Mouse (Mus musculus): ENCODE data around the gene Exd1. TPM values are rescaled to one million over a fixed set of nuclear protein-coding genes. Genes with fewer than 3 reads are reported as not detected.

The Exd1 gene
- total and polyA plus RNA-seq, 2 experiments from 2014 or later: 0.74 to 1.2 TPM

DNA sequence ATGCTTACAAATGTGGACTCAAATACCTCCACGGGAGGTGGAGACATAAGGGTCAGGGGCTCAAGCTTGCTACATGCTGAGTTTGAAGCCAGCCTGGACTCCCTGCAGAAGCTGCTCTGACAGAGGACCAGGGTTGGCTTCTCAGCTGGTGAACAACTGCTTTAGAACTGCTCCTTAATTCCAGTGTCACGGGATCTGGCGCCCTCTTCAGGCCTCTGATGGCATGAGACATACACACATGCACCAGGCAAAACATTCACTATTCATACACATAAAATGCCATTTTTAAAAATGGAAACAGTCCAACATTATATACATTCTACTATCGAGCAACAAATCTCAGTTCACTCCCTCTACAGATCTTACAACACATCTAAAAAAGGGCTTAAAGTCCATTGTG lies 40.0 kb upstream of the Exd1 start:
- no peaks in the 10 kb centered on the region for H3K4me1 ChIP-seq (ENCODE audit: insufficient read depth, low read length)
- DNase-seq (ENCODE audit: low spot score) (peak; percentile 55), ATAC-seq (no peak)
- no peaks in the 10 kb centered on the region for H3K9me3 ChIP-seq (ENCODE audit: low read length)
- H3K9ac ChIP-seq (replicated peaks; ENCODE audit: low read length): no peak overlapping the region
- peak; percentile 75 for TF ChIP-seq CTCF (IDR thresholded peaks at IDR 0.05; ENCODE audit: low read depth)
- H3K36me3 ChIP-seq (ENCODE audit: insufficient read depth, low read length): no peaks in the 10 kb centered on the region
- H3K4me2 ChIP-seq (ENCODE audit: low read depth, low read length): no peak overlapping the region
- H3K4me3 ChIP-seq (ENCODE audit: low read length): no peak overlapping the region
- WGBS: 16% methylated on average over 4 of the region's 4 CpGs
- H3K27ac ChIP-seq: no peak overlapping the region
- H3K27me3 ChIP-seq (ENCODE audit: insufficient read depth, low read length): no peaks in the 10 kb centered on the region

DNA sequence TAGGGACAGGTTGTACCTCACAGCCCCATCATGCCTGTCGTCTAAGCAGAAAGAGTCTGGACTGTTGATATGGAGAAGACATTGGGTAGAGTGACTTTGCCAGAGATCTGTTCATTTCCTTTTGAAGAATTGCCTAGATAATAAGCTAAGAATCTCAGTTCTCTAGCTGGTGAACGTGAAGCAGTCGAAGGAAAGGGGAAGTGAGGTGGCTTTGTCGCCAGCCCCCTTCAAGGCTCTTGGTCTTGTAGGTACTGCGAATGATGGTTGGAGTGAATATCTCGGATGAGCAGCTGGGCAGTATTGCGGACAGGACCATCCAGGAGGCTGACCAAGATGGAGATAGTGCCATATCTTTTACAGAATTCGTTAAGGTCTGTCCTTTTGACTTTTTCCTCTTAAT lies 36.9 kb upstream of the Exd1 start:
- Histone ChIP-seq H3K9ac (replicated peaks; ENCODE audit: low read length) (no peak overlapping the region), H3K36me3 (ENCODE audit: insufficient read depth, low read length) (no peaks in the 10 kb centered on the region; the same call in 1 of the 2 replicates), H3K4me2 (ENCODE audit: low read depth, low read length) (no peak overlapping the region), H3K4me1 (ENCODE audit: insufficient read depth, low read length) (no peaks in the 10 kb centered on the region), H3K4me3 (ENCODE audit: low read length) (no peak overlapping the region), H3K9me3 (ENCODE audit: low read length) (no peaks in the 10 kb centered on the region), H3K27ac (no peak overlapping the region), H3K27me3 (ENCODE audit: insufficient read depth, low read length) (no peaks in the 10 kb centered on the region)
- 95% methylated on average over 8 of the region's 8 CpGs for WGBS
- DNase-seq (ENCODE audit: low spot score) (no peak), ATAC-seq (no peak)
- no peak for TF ChIP-seq CTCF (IDR thresholded peaks at IDR 0.05; ENCODE audit: low read depth)

DNA sequence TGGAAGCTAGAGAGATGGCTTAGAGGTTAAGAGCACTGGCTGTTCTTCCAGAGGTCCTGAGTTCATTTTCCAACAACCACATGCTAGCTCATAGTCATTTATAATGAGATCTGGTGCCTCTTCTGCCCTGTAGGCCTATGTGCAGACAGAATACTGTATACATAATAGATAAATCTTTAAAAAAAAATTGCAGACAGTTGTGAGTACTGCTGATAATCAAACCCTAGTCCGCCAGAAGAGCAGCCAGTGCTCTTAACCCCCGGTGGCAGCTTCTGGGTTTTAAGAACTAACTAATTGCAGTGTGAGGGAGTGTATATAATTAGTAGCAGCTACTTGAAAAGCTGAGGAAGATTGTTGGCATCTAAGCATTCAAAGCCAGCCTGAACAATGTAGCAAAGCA lies 36.0 kb upstream of the Exd1 start:
- Histone ChIP-seq H3K4me2 (ENCODE audit: low read depth, low read length) (no peak overlapping the region), H3K27me3 (ENCODE audit: insufficient read depth, low read length) (no peaks in the 10 kb centered on the region), H3K27ac (no peak overlapping the region), H3K36me3 (ENCODE audit: insufficient read depth, low read length) (no peaks in the 10 kb centered on the region; the same call in 1 of the 2 replicates), H3K9me3 (ENCODE audit: low read length) (no peaks in the 10 kb centered on the region), H3K4me1 (ENCODE audit: insufficient read depth, low read length) (no peaks in the 10 kb centered on the region), H3K4me3 (ENCODE audit: low read length) (no peak overlapping the region), H3K9ac (replicated peaks; ENCODE audit: low read length) (no peak overlapping the region)
- 75% methylated on average over 2 of the region's 2 CpGs for WGBS
- DNase-seq (ENCODE audit: low spot score) (no peak), ATAC-seq (no peak)
- no peak for TF ChIP-seq CTCF (IDR thresholded peaks at IDR 0.05; ENCODE audit: low read depth)

DNA sequence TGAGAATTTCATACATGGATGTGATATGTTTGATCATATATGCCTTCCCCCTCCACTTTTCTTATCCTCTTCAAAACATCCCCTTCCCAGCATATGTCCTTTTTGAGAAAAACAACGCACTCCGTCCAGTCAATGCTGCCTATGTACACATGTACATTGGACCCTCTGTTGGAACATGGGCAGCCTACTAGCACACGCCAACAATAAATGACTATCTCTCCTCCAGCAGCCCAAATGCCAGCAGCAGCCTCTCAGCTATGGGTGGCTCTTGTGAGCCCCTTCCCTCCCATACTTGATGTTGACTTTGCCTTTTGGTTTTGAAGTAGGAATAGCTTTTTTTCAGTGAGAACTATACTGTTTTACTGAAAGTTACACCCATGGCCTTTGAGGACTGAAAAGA lies 34.1 kb upstream of the Exd1 start:
- Histone ChIP-seq H3K27ac (no peak overlapping the region), H3K36me3 (ENCODE audit: insufficient read depth, low read length) (no peaks in the 10 kb centered on the region; the same call in 1 of the 2 replicates), H3K4me1 (ENCODE audit: insufficient read depth, low read length) (no peaks in the 10 kb centered on the region), H3K9ac (replicated peaks; ENCODE audit: low read length) (no peak overlapping the region), H3K4me3 (ENCODE audit: low read length) (no peak overlapping the region), H3K4me2 (ENCODE audit: low read depth, low read length) (no peak overlapping the region), H3K27me3 (ENCODE audit: insufficient read depth, low read length) (no peaks in the 10 kb centered on the region), H3K9me3 (ENCODE audit: low read length) (no peaks in the 10 kb centered on the region)
- TF ChIP-seq CTCF (IDR thresholded peaks at IDR 0.05; ENCODE audit: low read depth): no peak
- no peak for DNase-seq (ENCODE audit: low spot score)
- no peak for ATAC-seq
- 97% methylated on average over 3 of the region's 3 CpGs for WGBS

DNA sequence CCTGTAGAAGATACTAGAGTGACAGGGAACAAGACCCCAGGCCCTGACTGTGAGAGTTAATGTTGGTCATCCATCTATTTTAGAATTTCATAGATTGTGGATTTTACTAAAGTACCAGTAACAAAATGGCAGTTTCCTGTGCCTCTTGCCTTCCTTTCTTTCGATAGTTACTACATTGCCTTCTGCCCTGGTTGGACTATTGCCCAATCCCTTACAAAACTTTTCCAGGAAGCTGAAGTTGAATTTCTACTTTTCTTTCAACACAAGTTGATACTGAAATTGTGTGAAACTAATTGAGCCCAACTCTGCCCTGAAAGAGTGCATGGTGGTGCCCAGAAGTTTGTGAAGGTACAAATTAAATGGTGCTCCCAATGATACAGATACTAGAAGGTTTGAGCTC lies 25.0 kb upstream of the Exd1 start:
- no peak overlapping the region for H3K4me3 ChIP-seq (ENCODE audit: low read length)
- H3K27me3 ChIP-seq (ENCODE audit: insufficient read depth, low read length): no peaks in the 10 kb centered on the region
- H3K9ac ChIP-seq (replicated peaks; ENCODE audit: low read length): no peak overlapping the region
- no peaks in the 10 kb centered on the region for H3K9me3 ChIP-seq (ENCODE audit: low read length)
- 93% methylated on average over 1 of the region's 1 CpGs for WGBS
- no peak overlapping the region for H3K4me2 ChIP-seq (ENCODE audit: low read depth, low read length)
- TF ChIP-seq CTCF (IDR thresholded peaks at IDR 0.05; ENCODE audit: low read depth): no peak
- H3K27ac ChIP-seq: no peak overlapping the region
- H3K36me3 ChIP-seq (ENCODE audit: insufficient read depth, low read length): no peaks in the 10 kb centered on the region; the same call in 1 of the 2 replicates
- no peak for DNase-seq (ENCODE audit: low spot score)
- ATAC-seq: no peak
- H3K4me1 ChIP-seq (ENCODE audit: insufficient read depth, low read length): no peaks in the 10 kb centered on the region

DNA sequence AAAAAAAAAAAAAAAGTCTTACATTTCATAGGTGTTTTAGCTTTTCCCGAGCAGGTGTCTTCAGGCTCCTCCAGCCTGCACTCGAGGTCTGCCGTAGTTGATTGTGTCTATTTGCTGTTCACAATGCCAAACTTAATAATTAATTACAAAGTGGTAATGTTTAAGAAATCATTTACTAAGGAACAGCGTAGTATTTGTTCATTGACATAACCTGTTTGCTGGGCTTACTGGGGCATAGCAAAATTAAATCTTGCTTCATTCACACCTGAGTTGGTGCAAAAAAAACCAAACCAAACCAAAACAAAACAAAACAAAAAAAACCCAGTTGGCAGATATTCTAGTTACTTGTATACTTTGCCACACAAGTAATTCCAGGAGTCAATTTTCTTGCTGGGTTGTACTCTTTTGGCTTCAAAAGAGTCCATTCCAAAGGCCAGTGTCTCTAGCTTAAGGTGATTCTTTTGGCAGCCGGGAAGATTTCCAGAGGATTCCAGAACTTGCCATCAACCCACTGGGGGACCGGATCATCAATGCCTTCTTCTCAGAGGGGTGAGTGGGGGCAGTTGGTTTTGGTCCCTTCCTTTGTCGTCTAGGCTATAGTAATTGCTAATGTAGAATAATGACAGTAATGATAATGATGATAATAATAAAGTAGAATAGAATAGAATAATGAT lies 18.9 kb upstream of the Exd1 start:
- WGBS: 89% methylated on average over 7 of the region's 7 CpGs
- Histone ChIP-seq H3K4me1 (ENCODE audit: insufficient read depth, low read length) (no peaks in the 10 kb centered on the region), H3K27me3 (ENCODE audit: insufficient read depth, low read length) (no peaks in the 10 kb centered on the region), H3K4me3 (ENCODE audit: low read length) (no peak overlapping the region), H3K27ac (no peak overlapping the region), H3K9ac (replicated peaks; ENCODE audit: low read length) (no peak overlapping the region), H3K4me2 (ENCODE audit: low read depth, low read length) (no peak overlapping the region), H3K36me3 (ENCODE audit: insufficient read depth, low read length) (peaks cover 18% of the 10 kb centered on the region; the same call in 1 of the 2 replicates), H3K9me3 (ENCODE audit: low read length) (no peaks in the 10 kb centered on the region)
- no peak for ATAC-seq
- no peak for TF ChIP-seq CTCF (IDR thresholded peaks at IDR 0.05; ENCODE audit: low read depth)
- no peak for DNase-seq (ENCODE audit: low spot score)

DNA sequence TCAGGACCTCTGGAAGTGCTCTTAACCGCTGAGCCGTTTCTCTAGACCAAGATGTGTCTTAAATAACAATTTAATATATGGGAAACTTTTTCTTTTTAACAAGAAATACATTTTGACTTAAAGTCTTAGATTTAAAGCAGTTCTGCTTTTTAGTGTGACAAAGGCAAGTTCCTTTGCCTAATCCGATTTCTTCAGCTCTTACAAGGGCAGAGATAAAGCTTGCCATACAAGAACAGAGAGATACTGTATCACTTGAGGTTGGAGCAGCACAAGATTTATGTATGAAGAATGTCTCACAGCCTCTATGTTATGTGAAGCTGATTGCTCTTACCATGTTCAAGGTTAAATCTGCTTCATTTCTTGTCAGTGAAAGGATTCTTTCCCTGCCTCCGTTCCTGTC lies 17.9 kb upstream of the Exd1 start:
- Histone ChIP-seq H3K4me3 (ENCODE audit: low read length) (no peak overlapping the region), H3K9me3 (ENCODE audit: low read length) (no peaks in the 10 kb centered on the region), H3K36me3 (ENCODE audit: insufficient read depth, low read length) (peaks cover 18% of the 10 kb centered on the region; the same call in 1 of the 2 replicates), H3K27ac (no peak overlapping the region), H3K4me1 (ENCODE audit: insufficient read depth, low read length) (no peaks in the 10 kb centered on the region), H3K27me3 (ENCODE audit: insufficient read depth, low read length) (no peaks in the 10 kb centered on the region), H3K4me2 (ENCODE audit: low read depth, low read length) (no peak overlapping the region), H3K9ac (replicated peaks; ENCODE audit: low read length) (no peak overlapping the region)
- ATAC-seq (no peak), DNase-seq (ENCODE audit: low spot score) (no peak)
- 85% methylated on average over 4 of the region's 4 CpGs for WGBS
- no peak for TF ChIP-seq CTCF (IDR thresholded peaks at IDR 0.05; ENCODE audit: low read depth)
